Mouse (Mus musculus) bone marrow macrophage, adult 2 months (primary cell): Measurements from ENCODE around the gene Ccdc27. TPM values are rescaled to one million over a fixed set of nuclear protein-coding genes. Genes with fewer than 3 reads are reported as not detected.

ENCODE experiments used
- H3K27ac ChIP-seq: 2 replicates; pipeline ENCODE4 v1.5.1; 2012; ENCODE audit warnings: low read depth, low read length; ENCODE audit not compliant: insufficient read depth
- H3K4me1 ChIP-seq: 2 replicates; pipeline ENCODE4 v1.6.1; 2012; ENCODE audit warnings: low read length; ENCODE audit not compliant: control insufficient read depth, insufficient read depth
- H3K4me3 ChIP-seq: 2 replicates; pipeline ENCODE4 v1.5.1; 2012; ENCODE audit warnings: mild to moderate bottlenecking, low read length, moderate library complexity; ENCODE audit not compliant: insufficient read depth
- CTCF ChIP-seq: IDR thresholded peaks from 2 replicates; pipeline ENCODE4 v1.5.1; 2012; ENCODE audit warnings: low read depth, mild to moderate bottlenecking, low read length, moderate library complexity
- POLR2A ChIP-seq: IDR thresholded peaks from 2 replicates; pipeline ENCODE4 v1.6.1; 2012; ENCODE audit warnings: mild to moderate bottlenecking, low read depth, low read length, borderline replicate concordance
- polyA plus RNA-seq: library from polyadenylated mRNA; stranded (reverse); fragments of >200 nt; gene quantifications from 2 replicates; pipeline ENCODE4 v1.2.4, GENCODE M21; 2012; ENCODE audit not compliant: missing spikeins, insufficient read depth, insufficient read length

The Ccdc27 gene
- polyA plus RNA-seq, 1 experiment, result not detected

GRCm38 (mm10) chr4:153980470-153980869, 62.0 kb downstream of the Ccdc27 start:
- TF ChIP-seq POLR2A (no peak), CTCF (no peak)
- 0 out of 2 replicates have a peak, but pooled peaks cover 2% of the 10 kb centered on the region for H3K4me1 ChIP-seq
- H3K27ac ChIP-seq, result no peak overlapping the region
- no peak overlapping the region for H3K4me3 ChIP-seq

- TF ChIP-seq CTCF (no peak), POLR2A (no peak)
- no peak overlapping the region for H3K27ac ChIP-seq
- H3K4me3 ChIP-seq, result no peak overlapping the region
- 0 out of 2 replicates have a peak, but pooled peaks cover 2% of the 10 kb centered on the region for H3K4me1 ChIP-seq
Observed at GRCm38 (mm10) chr4:153979243-153979642, 63.2 kb downstream of the Ccdc27 start.

Other genes with a start within 250 kb of the Ccdc27 start
- 23.6 and 32.6 TPM in 2 replicates for gene A430005L14Rik, start 85.4 kb downstream of the Ccdc27 start, polyA plus RNA-seq
- 5.5 and 10.1 TPM in 2 replicates for gene Dffb, start 67.6 kb downstream of the Ccdc27 start, polyA plus RNA-seq
- 8.8 and 9.3 TPM in 2 replicates for gene Cep104, start 67.5 kb downstream of the Ccdc27 start, polyA plus RNA-seq
- gene Lrrc47, start 30.9 kb downstream of the Ccdc27 start, polyA plus RNA-seq, result 25.0 and 26.2 TPM in 2 replicates
- gene Smim1, start 16.4 kb downstream of the Ccdc27 start, polyA plus RNA-seq, result 0.70 TPM in 1 of 2 replicates, not detected in the other
- gene Trp73, start 97.5 kb upstream of the Ccdc27 start, polyA plus RNA-seq, result not detected in 2 replicates
- gene Wrap73, start 99.7 kb upstream of the Ccdc27 start, polyA plus RNA-seq, result 10.0 and 12.7 TPM in 2 replicates
- gene Tprgl, start 118.0 kb upstream of the Ccdc27 start, polyA plus RNA-seq, result 117 and 127 TPM in 2 replicates
- not detected in 2 replicates for gene Megf6, start 128.1 kb upstream of the Ccdc27 start, polyA plus RNA-seq